Mouse (Mus musculus): Measurements from ENCODE around the gene Slc7a1.

The Slc7a1 gene

GRCm38 (mm10) chr5:148389007-148389970 is 10.4 kb downstream of the Slc7a1 start:
- DNase-seq, result peak; percentile 31

- no peak for DNase-seq
Observed at GRCm38 (mm10) chr5:148388251-148389006, 11.3 kb downstream of the Slc7a1 start.

- no peak for DNase-seq
Observed at GRCm38 (mm10) chr5:148387820-148388219, 11.9 kb downstream of the Slc7a1 start.

- peak; percentile 32 for DNase-seq
Observed at GRCm38 (mm10) chr5:148386471-148386870, 13.2 kb downstream of the Slc7a1 start.

GRCm38 (mm10) chr5:148384501-148385055 is 15.1 kb downstream of the Slc7a1 start:
- no peak for DNase-seq

GRCm38 (mm10) chr5:148383841-148384500 is 15.7 kb downstream of the Slc7a1 start:
- no peak for DNase-seq

- DNase-seq, result no peak
Observed at GRCm38 (mm10) chr5:148381083-148381482, 18.6 kb downstream of the Slc7a1 start.

GRCm38 (mm10) chr5:148380246-148380504 is 19.5 kb downstream of the Slc7a1 start:
- no peak for DNase-seq

GRCm38 (mm10) chr5:148379455-148380245 is 20.1 kb downstream of the Slc7a1 start:
- no peak for DNase-seq

GRCm38 (mm10) chr5:148378707-148379106 is 21.0 kb downstream of the Slc7a1 start:
- no peak for DNase-seq

GRCm38 (mm10) chr5:148378232-148378508 is 21.5 kb downstream of the Slc7a1 start:
- DNase-seq, result no peak

GRCm38 (mm10) chr5:148377439-148378231 is 22.1 kb downstream of the Slc7a1 start:
- no peak for DNase-seq

GRCm38 (mm10) chr5:148376358-148376757 is 23.3 kb downstream of the Slc7a1 start:
- DNase-seq, result no peak

- DNase-seq, result no peak
Observed at GRCm38 (mm10) chr5:148375480-148375879, 24.2 kb downstream of the Slc7a1 start.

- no peak for DNase-seq
Observed at GRCm38 (mm10) chr5:148373092-148373685, 26.5 kb downstream of the Slc7a1 start.

- no peak for DNase-seq
Observed at GRCm38 (mm10) chr5:148372005-148372917, 27.4 kb downstream of the Slc7a1 start.

- DNase-seq, result no peak
Observed at GRCm38 (mm10) chr5:148371375-148371774, 28.3 kb downstream of the Slc7a1 start.

GRCm38 (mm10) chr5:148370624-148371023 is 29.1 kb downstream of the Slc7a1 start:
- no peak for DNase-seq

GRCm38 (mm10) chr5:148369178-148369577 is 30.5 kb downstream of the Slc7a1 start:
- no peak for DNase-seq

GRCm38 (mm10) chr5:148367816-148368215 is 31.9 kb downstream of the Slc7a1 start:
- DNase-seq, result no peak
